Mouse (Mus musculus) embryonic facial prominence, embryonic 12.5 days (tissue): Measurements from ENCODE around the gene Lonrf2. TPM values are rescaled to one million over a fixed set of nuclear protein-coding genes. Genes with fewer than 3 reads are reported as not detected.

ENCODE experiments used
- ATAC-seq: fragments of 200-750 bp; cut with Nextera tagmentation; 2 replicates; pipeline ENCODE4 v1.8.0; 2017; ENCODE audit not compliant: insufficient number of reproducible peaks, insufficient read depth, low FRiP score, low TSS enrichment
- H3K27ac ChIP-seq: fragments of 300-500 bp; sonication (generic); 2 replicates; pipeline ENCODE4 v1.5.1; 2016; ENCODE audit warnings: mild to moderate bottlenecking
- H3K27me3 ChIP-seq: fragments of 300-500 bp; sonication (generic); 2 replicates; pipeline ENCODE4 v1.6.1; 2016; ENCODE audit warnings: mild to moderate bottlenecking, moderate library complexity
- H3K36me3 ChIP-seq: fragments of 300-500 bp; sonication (generic); 2 replicates; pipeline ENCODE4 v1.6.1; 2016; ENCODE audit warnings: mild to moderate bottlenecking
- H3K4me1 ChIP-seq: fragments of 300-500 bp; sonication (generic); 2 replicates; pipeline ENCODE4 v1.6.1; 2016
- H3K4me2 ChIP-seq: fragments of 300-500 bp; sonication (generic); replicated peaks from 2 replicates; pipeline ENCODE4 v1.6.1; 2016; ENCODE audit warnings: mild to moderate bottlenecking, moderate library complexity
- H3K4me3 ChIP-seq: fragments of 300-500 bp; sonication (generic); 2 replicates; pipeline ENCODE4 v1.5.1; 2016; ENCODE audit warnings: mild to moderate bottlenecking
- H3K9ac ChIP-seq: fragments of 300-500 bp; sonication (generic); 2 replicates; pipeline ENCODE4 v1.6.1; 2016; ENCODE audit warnings: mild to moderate bottlenecking, moderate library complexity
- H3K9me3 ChIP-seq: fragments of 300-500 bp; sonication (generic); 2 replicates; pipeline ENCODE4 v1.6.1; 2016; ENCODE audit warnings: mild to moderate bottlenecking, moderate library complexity
- WGBS: fragments of 180-500 bp; shearing (Covaris S2); methylation state at CpG from one replicate; pipeline ENCODE4 v1.1.7; 2016; 5-methylcytosine and 5-hydroxymethylcytosine counted together
- polyA plus RNA-seq: library from polyadenylated mRNA; unstranded; fragments of >200 nt; fragmentation: Nextera tagmentation; extraction: Ambion mirVana; gene quantifications from 2 replicates; pipeline ENCODE4 v1.2.1, GENCODE M21; 2016

Lonrf2 gene
- polyA plus RNA-seq, 1 experiment from 2014 or later, result 2.4 TPM

GRCm38 (mm10) chr1:38834899-38835298 lies 1.6 kb downstream of the Lonrf2 start:
- Histone ChIP-seq H3K4me1 (peaks cover 8% of the 10 kb centered on the region; the same call in 1 of the 2 replicates), H3K9me3 (0 out of 2 replicates have a peak, but pooled peaks cover 3% of the 10 kb centered on the region), H3K27me3 (peaks cover 30% of the 10 kb centered on the region), H3K36me3 (no peaks in the 10 kb centered on the region), H3K4me3 (no peak overlapping the region; the same call in 1 of the 2 replicates), H3K4me2 (peak overlapping the region; percentile 100), H3K27ac (no peak overlapping the region), H3K9ac (no peak overlapping the region)
- ATAC-seq, result no peak
- WGBS, result 33% methylated on average over 3 of the region's 3 CpGs

DNA sequence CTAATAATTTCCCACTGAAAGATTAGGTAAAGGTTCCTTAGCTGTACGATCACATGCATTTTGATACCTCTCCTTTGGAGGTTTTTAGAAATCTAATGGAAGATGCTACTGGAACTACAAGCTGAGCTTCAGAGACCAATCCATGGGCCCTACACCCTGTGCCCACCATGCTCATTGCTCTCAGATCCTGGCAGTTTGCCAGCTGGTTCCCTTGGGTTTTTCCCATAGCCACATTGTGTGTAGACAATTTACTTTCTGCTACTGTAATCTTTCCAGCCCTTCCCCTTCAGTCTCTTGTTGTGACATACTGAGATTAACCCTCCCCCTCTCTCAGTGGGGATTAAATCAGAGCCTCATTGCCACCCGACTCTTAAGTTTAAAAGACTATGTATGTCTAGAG lies 11.6 kb downstream of the Lonrf2 start:
- Histone ChIP-seq H3K36me3 (no peaks in the 10 kb centered on the region), H3K27ac (no peak overlapping the region), H3K4me1 (peaks cover 2% of the 10 kb centered on the region; the same call in 1 of the 2 replicates), H3K4me2 (no peak overlapping the region), H3K27me3 (peaks cover 4% of the 10 kb centered on the region; the same call in 1 of the 2 replicates), H3K9ac (no peak overlapping the region), H3K9me3 (no peaks in the 10 kb centered on the region), H3K4me3 (no peak overlapping the region)
- ATAC-seq, result no peak
- 68% methylated on average over 2 of the region's 2 CpGs for WGBS

GRCm38 (mm10) chr1:38823851-38824250 lies 12.7 kb downstream of the Lonrf2 start:
- Histone ChIP-seq H3K27me3 (peaks cover 4% of the 10 kb centered on the region; the same call in 1 of the 2 replicates), H3K9me3 (no peaks in the 10 kb centered on the region), H3K4me1 (peaks cover 2% of the 10 kb centered on the region; the same call in 1 of the 2 replicates), H3K4me2 (no peak overlapping the region), H3K27ac (no peak overlapping the region), H3K4me3 (no peak overlapping the region), H3K36me3 (no peaks in the 10 kb centered on the region), H3K9ac (no peak overlapping the region)
- no peak for ATAC-seq
- 74% methylated on average over 2 of the region's 2 CpGs for WGBS

DNA sequence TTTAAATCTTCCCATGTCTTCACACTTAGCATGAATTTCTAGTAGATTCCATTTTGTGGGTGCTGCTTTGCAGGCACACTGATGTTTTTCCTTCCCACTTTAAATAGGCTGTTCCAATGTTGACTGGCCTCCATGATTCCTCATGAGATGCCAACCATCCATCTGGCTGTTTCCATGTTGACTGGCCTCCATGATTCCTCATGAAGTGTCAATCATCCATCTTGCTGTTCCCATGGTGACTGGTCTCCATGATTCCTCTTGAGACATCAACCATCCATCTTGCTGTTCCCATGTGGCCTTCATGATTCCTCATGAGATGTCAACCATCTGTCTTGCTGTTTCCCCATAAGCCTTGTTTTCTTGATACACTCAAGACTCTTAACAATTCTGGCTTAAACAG lies 16.8 kb downstream of the Lonrf2 start:
- Histone ChIP-seq H3K4me2 (no peak overlapping the region), H3K9ac (no peak overlapping the region), H3K9me3 (no peaks in the 10 kb centered on the region), H3K4me3 (no peak overlapping the region), H3K27ac (no peak overlapping the region), H3K4me1 (peaks cover 18% of the 10 kb centered on the region), H3K36me3 (no peaks in the 10 kb centered on the region), H3K27me3 (peaks cover 4% of the 10 kb centered on the region; the same call in 1 of the 2 replicates)
- ATAC-seq, result no peak

- Histone ChIP-seq H3K36me3 (peaks cover 5% of the 10 kb centered on the region; the same call in 1 of the 2 replicates), H3K27ac (0 out of 2 replicates have a peak overlapping the region, but pooled peaks have one; percentile 65), H3K27me3 (no peaks in the 10 kb centered on the region)
Measured at GRCm38 (mm10) chr1:38817671-38818070, 18.8 kb downstream of the Lonrf2 start.

GRCm38 (mm10) chr1:38817268-38817667 lies 19.2 kb downstream of the Lonrf2 start:
- Histone ChIP-seq H3K27ac (0 out of 2 replicates have a peak overlapping the region, but pooled peaks have one; percentile 65), H3K27me3 (no peaks in the 10 kb centered on the region), H3K4me1 (peaks cover 15% of the 10 kb centered on the region), H3K9ac (no peak overlapping the region), H3K36me3 (peaks cover 7% of the 10 kb centered on the region; the same call in 1 of the 2 replicates), H3K9me3 (no peaks in the 10 kb centered on the region), H3K4me3 (no peak overlapping the region), H3K4me2 (no peak overlapping the region)
- WGBS, result 51% methylated on average over 9 of the region's 9 CpGs
- no peak for ATAC-seq

More at GRCm38 (mm10) chr1:38817671-38818070, 18.8 kb downstream of the Lonrf2 start:
- 70% methylated on average over 3 of the region's 3 CpGs for WGBS
- no peak overlapping the region for H3K9ac ChIP-seq
- H3K4me3 ChIP-seq, result no peak overlapping the region
- H3K4me1 ChIP-seq, result peaks cover 15% of the 10 kb centered on the region
- no peak for ATAC-seq
- no peak overlapping the region for H3K4me2 ChIP-seq
- no peaks in the 10 kb centered on the region for H3K9me3 ChIP-seq

DNA sequence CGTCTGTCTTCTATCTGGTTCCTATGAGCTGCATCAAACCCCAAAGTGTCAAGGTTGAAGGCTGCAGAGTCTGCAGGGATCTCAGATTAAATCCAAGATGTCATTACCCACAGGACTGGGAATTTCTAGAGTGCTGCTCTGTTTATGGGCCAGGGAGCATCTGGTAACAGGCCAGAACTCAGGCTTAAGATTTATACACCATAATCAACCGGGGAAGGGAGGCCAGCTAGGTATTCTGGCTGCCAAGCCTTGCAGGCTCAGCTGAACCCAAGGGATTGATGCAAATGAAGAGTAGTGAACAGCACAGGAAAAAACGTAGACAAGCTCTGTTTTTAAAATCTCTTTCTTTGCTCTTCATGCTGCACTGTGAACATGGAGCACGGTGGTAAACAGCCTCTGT lies 20.2 kb downstream of the Lonrf2 start:
- peak overlapping the region; percentile 65; the same call in 1 of the 2 replicates for H3K27ac ChIP-seq
- H3K4me3 ChIP-seq, result no peak overlapping the region
- H3K36me3 ChIP-seq, result peaks cover 11% of the 10 kb centered on the region; the same call in 1 of the 2 replicates
- peaks cover 15% of the 10 kb centered on the region for H3K4me1 ChIP-seq
- WGBS, result 56% methylated on average over 4 of the region's 4 CpGs
- no peak overlapping the region for H3K4me2 ChIP-seq
- no peaks in the 10 kb centered on the region for H3K9me3 ChIP-seq
- ATAC-seq, result no peak
- no peaks in the 10 kb centered on the region for H3K27me3 ChIP-seq
- H3K9ac ChIP-seq, result no peak overlapping the region

DNA sequence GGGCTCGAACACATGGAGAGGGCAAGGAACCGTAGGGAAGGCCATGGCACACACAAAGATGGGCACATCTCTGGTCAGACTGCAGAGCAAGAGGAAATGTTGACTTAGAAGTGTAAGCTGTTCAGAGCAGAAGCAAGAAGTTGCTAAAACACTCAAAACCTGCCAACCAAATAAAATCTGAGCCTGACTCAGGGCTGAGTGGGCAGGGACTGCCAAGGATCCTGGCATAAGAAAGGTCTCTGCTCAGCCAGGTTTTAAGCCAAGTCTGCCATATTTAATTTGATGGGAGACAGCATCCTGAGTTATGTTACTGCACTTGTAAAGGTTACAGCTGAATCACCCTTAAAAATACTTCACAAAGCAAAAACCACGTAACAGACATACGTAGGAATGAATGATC lies 29.4 kb downstream of the Lonrf2 start:
- WGBS, result 94% methylated on average over 4 of the region's 4 CpGs
- no peak overlapping the region for H3K4me3 ChIP-seq
- no peaks in the 10 kb centered on the region for H3K27me3 ChIP-seq
- H3K36me3 ChIP-seq, result peaks cover 3% of the 10 kb centered on the region; the same call in 1 of the 2 replicates
- no peak overlapping the region for H3K9ac ChIP-seq
- H3K27ac ChIP-seq, result no peak overlapping the region
- no peaks in the 10 kb centered on the region for H3K4me1 ChIP-seq
- ATAC-seq, result no peak
- H3K9me3 ChIP-seq, result no peaks in the 10 kb centered on the region
- H3K4me2 ChIP-seq, result no peak overlapping the region

DNA sequence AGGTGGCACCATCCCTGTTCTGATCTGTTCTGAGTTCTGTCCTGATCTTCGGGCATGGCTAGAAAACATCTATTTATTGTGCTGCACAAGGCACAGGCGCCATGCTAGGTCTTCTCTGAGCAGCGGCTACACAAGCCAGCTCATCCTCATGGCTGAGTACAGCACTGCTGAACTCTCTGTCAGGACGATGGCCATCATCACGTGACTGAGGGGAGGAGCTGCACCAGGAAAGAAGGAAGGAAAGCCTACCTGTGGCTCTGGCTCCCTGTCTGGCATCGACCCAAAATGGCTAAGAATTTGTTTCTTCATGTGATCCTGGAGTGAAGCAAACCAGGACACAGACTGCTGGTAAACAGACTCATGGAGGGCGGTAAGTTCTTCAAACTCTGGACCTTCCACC lies 36.1 kb downstream of the Lonrf2 start:
- H3K9me3 ChIP-seq, result no peaks in the 10 kb centered on the region
- WGBS, result 81% methylated on average over 7 of the region's 7 CpGs
- no peak overlapping the region for H3K4me2 ChIP-seq
- H3K36me3 ChIP-seq, result no peaks in the 10 kb centered on the region
- H3K27me3 ChIP-seq, result no peaks in the 10 kb centered on the region
- no peak overlapping the region for H3K27ac ChIP-seq
- H3K4me1 ChIP-seq, result no peaks in the 10 kb centered on the region
- H3K9ac ChIP-seq, result no peak overlapping the region
- no peak overlapping the region for H3K4me3 ChIP-seq
- ATAC-seq, result no peak

GRCm38 (mm10) chr1:38799304-38799703 lies 37.2 kb downstream of the Lonrf2 start:
- H3K9ac ChIP-seq, result no peak overlapping the region
- no peaks in the 10 kb centered on the region for H3K36me3 ChIP-seq
- no peak overlapping the region for H3K27ac ChIP-seq
- no peaks in the 10 kb centered on the region for H3K9me3 ChIP-seq
- H3K4me1 ChIP-seq, result no peaks in the 10 kb centered on the region
- H3K27me3 ChIP-seq, result no peaks in the 10 kb centered on the region
- no peak overlapping the region for H3K4me3 ChIP-seq
- 42% methylated on average over 3 of the region's 3 CpGs for WGBS
- H3K4me2 ChIP-seq, result no peak overlapping the region
- no peak for ATAC-seq

GRCm38 (mm10) chr1:38796936-38797335 lies 39.6 kb downstream of the Lonrf2 start:
- no peak overlapping the region for H3K27ac ChIP-seq
- no peak for ATAC-seq
- H3K9ac ChIP-seq, result no peak overlapping the region
- H3K9me3 ChIP-seq, result no peaks in the 10 kb centered on the region
- H3K4me1 ChIP-seq, result no peaks in the 10 kb centered on the region
- 76% methylated on average over 6 of the region's 6 CpGs for WGBS
- H3K4me3 ChIP-seq, result no peak overlapping the region
- H3K36me3 ChIP-seq, result no peaks in the 10 kb centered on the region
- H3K4me2 ChIP-seq, result no peak overlapping the region
- H3K27me3 ChIP-seq, result no peaks in the 10 kb centered on the region

GRCm38 (mm10) chr1:38795496-38795895 lies 41.0 kb downstream of the Lonrf2 start:
- Histone ChIP-seq H3K4me1 (no peaks in the 10 kb centered on the region), H3K9ac (no peak overlapping the region), H3K4me3 (no peak overlapping the region), H3K4me2 (no peak overlapping the region), H3K27me3 (no peaks in the 10 kb centered on the region), H3K9me3 (no peaks in the 10 kb centered on the region), H3K27ac (no peak overlapping the region), H3K36me3 (no peaks in the 10 kb centered on the region)
- no peak for ATAC-seq
- 65% methylated on average over 5 of the region's 5 CpGs for WGBS
